Mouse (Mus musculus): ENCODE measurements around the gene Slc34a3. TPM values are rescaled to one million over a fixed set of nuclear protein-coding genes. Genes with fewer than 3 reads are reported as not detected.

Slc34a3 gene
- polyA plus RNA-seq (2016; fragmentation: Nextera tagmentation; extraction: Ambion mirVana): not detected in 2 replicates

DNA sequence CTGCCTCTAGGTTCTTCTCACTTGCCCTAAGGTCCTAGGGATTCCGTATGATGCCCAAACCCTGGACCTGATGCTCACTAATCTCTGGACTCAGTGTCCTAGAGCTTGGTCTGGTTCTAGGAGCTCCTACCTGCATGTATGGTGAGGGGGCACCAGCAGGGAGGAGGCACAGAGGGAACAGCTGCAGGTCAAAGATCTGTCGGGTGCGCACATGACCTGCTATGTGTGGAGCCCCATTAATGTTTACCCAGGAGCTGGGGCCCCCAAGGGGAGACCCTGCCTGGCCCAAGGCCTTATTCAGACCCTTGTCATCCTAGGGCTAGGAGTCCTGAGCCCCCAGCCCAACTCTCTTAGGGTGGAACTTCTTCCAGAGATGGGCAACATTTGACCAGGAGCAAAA lies at the start of gene Slc34a3:
Gene Slc34a3 (minus strand): TSS at position 315 of the 400 bp plus-strand sequence.
- Histone ChIP-seq H3K4me3 (no peak within 1 kb of the TSS), H3K4me1 (peaks cover 6% of the 10 kb centered on the region), H3K27ac (replicated peaks) (no peak within 1 kb of the TSS), H3K27me3 (replicated peaks; ENCODE audit: low read depth, poor library complexity, severe bottlenecking) (peaks cover 35% of the 10 kb centered on the region), H3K36me3 (replicated peaks) (no peaks in the 10 kb centered on the region), H3K9me3 (no peaks in the 10 kb centered on the region)
- DNase-seq (ENCODE audit: low spot score): no peak
- 86% methylated on average over 3 of the region's 3 CpGs for WGBS

DNA sequence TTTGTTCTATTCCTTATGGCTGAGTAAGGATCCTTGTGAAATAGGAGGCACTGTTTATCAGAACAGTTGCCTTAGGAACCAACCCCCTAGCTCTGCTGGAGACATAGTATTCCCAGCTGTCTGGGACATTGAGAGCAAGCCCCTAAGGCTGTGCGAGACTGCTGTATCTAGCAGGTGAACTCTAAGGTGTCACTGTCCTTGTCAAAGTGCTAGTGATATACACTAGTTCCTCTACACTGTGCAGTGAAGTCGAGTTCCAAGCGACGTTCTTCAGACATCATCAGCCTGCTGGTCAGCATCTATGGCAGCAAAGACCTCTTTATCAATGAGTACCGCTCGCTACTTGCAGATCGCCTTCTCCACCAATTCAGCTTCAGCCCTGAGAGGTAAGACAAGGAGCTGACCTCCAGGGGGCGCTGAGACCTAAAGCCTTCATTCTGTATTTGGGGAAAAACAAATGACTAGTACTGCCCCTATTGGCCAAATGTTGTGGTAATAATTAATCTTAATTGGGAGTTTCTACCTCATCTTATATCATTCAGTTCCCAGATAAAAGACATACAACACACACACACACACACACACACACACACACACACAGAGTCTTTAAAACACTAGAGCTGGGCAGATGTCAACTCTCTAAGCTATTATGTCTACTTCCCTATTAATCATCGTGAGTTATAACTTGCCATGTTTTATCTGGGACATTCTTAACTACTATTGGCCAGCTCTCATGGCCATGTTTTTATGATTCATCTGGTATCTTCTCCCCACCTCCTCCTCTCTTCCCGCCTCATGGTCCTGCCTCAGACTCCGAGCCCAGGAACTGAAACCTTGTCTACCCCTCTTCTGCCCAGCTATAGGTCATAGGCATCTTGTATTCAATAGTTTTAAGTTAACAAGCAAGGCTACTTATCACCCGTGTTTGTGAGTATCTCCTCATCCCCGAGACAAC lies 45.0 kb upstream of the Slc34a3 start:
- H3K4me1 ChIP-seq: no peaks in the 10 kb centered on the region
- no peaks in the 10 kb centered on the region for H3K27me3 ChIP-seq (replicated peaks; ENCODE audit: low read depth, poor library complexity, severe bottlenecking)
- no peaks in the 10 kb centered on the region for H3K9me3 ChIP-seq
- 64% methylated on average over 13 of the region's 13 CpGs for WGBS
- peak; percentile 81 for DNase-seq (ENCODE audit: low spot score)
- H3K36me3 ChIP-seq (replicated peaks): peaks cover 99% of the 10 kb centered on the region
- H3K27ac ChIP-seq (replicated peaks): no peak overlapping the region
- no peak overlapping the region for H3K4me3 ChIP-seq

DNA sequence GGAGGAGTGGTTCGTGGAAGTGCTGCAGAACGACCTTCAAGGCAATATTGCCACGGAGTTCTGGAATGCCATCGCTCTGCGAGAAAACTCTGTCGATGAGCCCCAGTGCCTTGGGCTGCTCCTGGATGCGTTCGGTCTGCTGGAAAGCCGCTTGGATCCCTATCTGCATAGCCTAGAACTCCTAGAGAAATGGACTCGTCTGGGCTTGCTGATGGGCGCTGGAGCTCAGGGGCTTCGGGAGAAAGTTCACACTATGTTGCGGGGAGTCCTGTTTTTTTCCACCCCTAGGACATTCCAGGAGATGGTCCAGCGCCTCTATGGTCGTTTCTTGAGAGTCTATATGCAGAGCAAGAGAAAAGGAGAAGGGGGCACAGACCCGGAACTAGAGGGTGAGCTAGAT lies 38.8 kb upstream of the Slc34a3 start:
- WGBS: 41% methylated on average over 16 of the region's 16 CpGs
- Histone ChIP-seq H3K27me3 (replicated peaks; ENCODE audit: low read depth, poor library complexity, severe bottlenecking) (no peaks in the 10 kb centered on the region), H3K9me3 (no peaks in the 10 kb centered on the region), H3K4me3 (peak overlapping the region; percentile 98), H3K4me1 (peaks cover 26% of the 10 kb centered on the region), H3K27ac (replicated peaks) (peak overlapping the region; percentile 88), H3K36me3 (replicated peaks) (peaks cover 82% of the 10 kb centered on the region)
- DNase-seq (ENCODE audit: low spot score): no peak

DNA sequence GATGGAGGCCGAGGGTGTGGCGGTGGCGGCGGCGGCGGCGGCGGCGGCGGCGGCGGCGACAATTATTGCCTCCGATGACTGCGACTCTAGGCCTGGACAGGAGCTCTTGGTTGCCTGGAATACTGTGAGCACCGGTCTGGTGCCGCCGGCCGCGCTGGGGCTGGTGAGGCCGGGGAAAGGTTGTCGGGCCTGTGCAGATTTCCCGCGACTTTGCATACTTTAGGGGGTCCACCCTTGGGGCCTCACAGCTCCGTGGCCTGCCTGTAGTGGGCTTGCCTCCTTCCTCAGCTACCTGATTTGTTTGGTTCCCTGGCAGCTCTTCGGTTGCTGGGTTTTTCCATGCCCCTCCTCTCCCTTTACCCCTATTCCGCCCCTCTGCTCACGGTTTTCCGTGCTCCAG lies 38.4 kb upstream of the Slc34a3 start:
- peaks cover 81% of the 10 kb centered on the region for H3K36me3 ChIP-seq (replicated peaks)
- peak overlapping the region; percentile 88 for H3K27ac ChIP-seq (replicated peaks)
- H3K9me3 ChIP-seq: no peaks in the 10 kb centered on the region
- DNase-seq (ENCODE audit: low spot score): no peak
- H3K27me3 ChIP-seq (replicated peaks; ENCODE audit: low read depth, poor library complexity, severe bottlenecking): no peaks in the 10 kb centered on the region
- H3K4me3 ChIP-seq: peak overlapping the region; percentile 98
- peaks cover 26% of the 10 kb centered on the region for H3K4me1 ChIP-seq
- WGBS: under 1% methylated on average over 29 of the region's 29 CpGs

DNA sequence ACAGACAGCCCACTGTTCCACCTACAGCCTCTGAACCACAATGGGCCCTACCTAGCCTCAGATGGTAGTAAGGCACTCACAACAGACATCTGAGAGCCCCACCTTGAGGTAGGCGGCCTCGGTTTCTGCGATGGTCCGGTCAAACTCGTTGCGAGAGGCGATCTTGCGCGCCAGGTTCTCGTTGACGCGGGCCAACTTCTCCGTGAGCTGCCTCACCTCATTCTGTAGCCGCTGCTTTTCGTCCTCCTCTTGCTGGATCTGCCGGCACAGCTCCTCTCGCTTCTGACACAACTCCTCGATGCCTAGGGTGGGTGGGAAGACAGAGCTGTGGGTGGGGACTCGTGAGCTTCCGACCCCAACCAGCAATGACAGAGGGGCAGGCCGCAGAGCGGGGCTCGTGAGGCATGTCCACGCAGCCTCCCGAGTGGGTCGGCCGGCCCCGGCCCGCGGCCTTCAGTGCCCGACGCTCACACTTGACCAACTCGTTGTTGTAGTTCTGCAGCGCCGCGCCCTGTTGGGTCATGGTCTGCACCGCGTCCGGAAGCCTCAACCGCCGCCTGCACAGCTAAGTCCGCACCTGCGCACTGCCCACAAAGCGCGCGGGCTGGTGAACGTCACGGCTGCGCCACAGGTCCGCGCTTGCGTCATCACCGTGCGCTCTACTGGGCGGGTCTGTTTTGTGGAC lies 37.8 kb upstream of the Slc34a3 start, which contains the start of the genes Ssna1 and Anapc2:
Gene Ssna1 (minus strand): TSS at position 612 of the 685 bp plus-strand sequence.
Gene Anapc2 (plus strand): TSS at position 652 of the 685 bp plus-strand sequence.
- peak; percentile 99 for DNase-seq (ENCODE audit: low spot score)
- Histone ChIP-seq H3K4me1 (peaks cover 30% of the 10 kb centered on the region), H3K27me3 (replicated peaks; ENCODE audit: low read depth, poor library complexity, severe bottlenecking) (no peaks in the 10 kb centered on the region), H3K27ac (replicated peaks) (peak within 1 kb of the TSS; percentile 88), H3K4me3 (peak within 1 kb of the TSS; percentile 98), H3K36me3 (replicated peaks) (peaks cover 81% of the 10 kb centered on the region), H3K9me3 (no peaks in the 10 kb centered on the region)
- WGBS: under 1% methylated on average over 55 of the region's 55 CpGs

DNA sequence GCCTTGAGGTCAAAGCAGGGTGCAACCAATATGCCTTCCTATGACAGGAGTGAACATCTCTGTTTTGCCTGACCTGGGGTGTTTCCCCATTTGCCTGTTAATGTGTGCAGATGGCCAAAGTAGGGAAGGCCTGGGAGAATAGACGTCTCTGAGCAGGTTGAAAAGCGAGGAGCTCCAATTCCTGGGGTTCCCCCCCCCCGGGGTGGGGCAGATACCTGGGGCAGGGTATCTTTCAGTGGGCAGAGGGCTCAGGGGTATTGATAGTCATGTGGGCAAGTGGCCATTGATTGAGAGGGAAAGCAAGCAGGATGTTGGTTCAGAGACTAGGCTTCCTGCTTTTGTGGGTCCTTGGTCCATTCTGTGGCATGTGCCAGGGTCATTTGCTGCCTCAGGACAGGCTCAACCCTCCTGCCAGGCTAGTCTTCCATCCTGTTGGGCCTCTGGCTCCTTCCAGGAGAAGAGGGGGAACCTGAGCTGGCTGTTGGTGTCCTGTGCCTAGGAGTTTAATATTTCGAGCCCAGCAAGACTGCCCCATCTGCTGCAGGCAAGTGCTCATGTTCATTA lies 33.7 kb upstream of the Slc34a3 start:
- WGBS: 72% methylated on average over 4 of the region's 4 CpGs
- Histone ChIP-seq H3K36me3 (replicated peaks) (peaks cover 45% of the 10 kb centered on the region), H3K9me3 (no peaks in the 10 kb centered on the region), H3K27ac (replicated peaks) (no peak overlapping the region), H3K4me3 (0 out of 2 replicates have a peak overlapping the region, but pooled peaks have one; percentile 13), H3K4me1 (peaks cover 56% of the 10 kb centered on the region), H3K27me3 (replicated peaks; ENCODE audit: low read depth, poor library complexity, severe bottlenecking) (peaks cover 25% of the 10 kb centered on the region)
- no peak for DNase-seq (ENCODE audit: low spot score)

DNA sequence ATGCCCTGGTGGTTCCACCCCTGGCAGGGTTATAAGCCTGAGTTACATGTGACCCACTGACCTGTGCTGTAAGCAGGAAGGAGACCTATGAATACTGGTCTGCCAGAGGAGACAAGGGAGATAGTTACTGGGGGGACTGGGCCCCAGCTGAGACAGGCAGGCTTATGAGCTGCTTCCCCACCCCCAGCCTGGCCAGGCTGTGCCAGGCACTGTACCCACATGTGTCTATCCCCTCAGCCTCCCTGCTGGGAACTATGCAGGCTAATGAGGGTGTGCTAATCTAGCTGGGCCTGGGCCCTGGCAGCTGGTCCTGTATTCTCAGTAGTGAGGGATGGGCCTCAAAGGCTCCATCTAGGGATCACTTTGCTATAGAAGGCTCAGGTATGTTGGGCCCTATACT lies 33.1 kb upstream of the Slc34a3 start:
- DNase-seq (ENCODE audit: low spot score): no peak
- H3K4me1 ChIP-seq: peaks cover 55% of the 10 kb centered on the region
- no peak overlapping the region for H3K27ac ChIP-seq (replicated peaks)

DNA sequence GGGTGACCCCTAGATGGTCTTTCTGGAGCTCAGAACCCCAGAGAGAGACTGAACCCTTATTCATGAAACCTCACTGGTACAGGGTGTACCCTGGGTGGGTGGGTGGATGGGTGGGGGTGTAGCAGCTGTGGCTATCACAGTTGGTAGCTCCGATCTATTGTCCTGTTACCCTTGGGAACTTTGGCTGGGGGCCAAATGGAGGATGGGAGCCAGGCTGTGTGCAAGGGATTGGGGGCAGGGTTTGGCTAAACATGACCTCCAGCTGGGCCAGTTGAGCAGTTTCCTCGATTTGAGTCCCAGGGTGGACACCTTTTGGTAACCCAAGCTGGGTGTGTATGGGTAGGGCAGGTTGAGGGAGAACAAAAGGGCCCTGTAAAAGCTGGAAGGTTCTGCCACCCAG lies 32.6 kb upstream of the Slc34a3 start:
- no peaks in the 10 kb centered on the region for H3K9me3 ChIP-seq
- H3K4me1 ChIP-seq: peaks cover 60% of the 10 kb centered on the region
- H3K4me3 ChIP-seq: peak overlapping the region; percentile 12; the same call in 1 of the 2 replicates
- H3K36me3 ChIP-seq (replicated peaks): peaks cover 45% of the 10 kb centered on the region
- no peak overlapping the region for H3K27ac ChIP-seq (replicated peaks)
- WGBS: 72% methylated on average over 2 of the region's 2 CpGs
- H3K27me3 ChIP-seq (replicated peaks; ENCODE audit: low read depth, poor library complexity, severe bottlenecking): peaks cover 28% of the 10 kb centered on the region
- no peak for DNase-seq (ENCODE audit: low spot score)

More for the DNA sequence above, 33.1 kb upstream of the Slc34a3 start:
- H3K27me3 ChIP-seq (replicated peaks; ENCODE audit: low read depth, poor library complexity, severe bottlenecking): peaks cover 28% of the 10 kb centered on the region
- H3K4me3 ChIP-seq: 0 out of 2 replicates have a peak overlapping the region, but pooled peaks have one; percentile 12
- H3K9me3 ChIP-seq: no peaks in the 10 kb centered on the region
- H3K36me3 ChIP-seq (replicated peaks): peaks cover 45% of the 10 kb centered on the region

DNA sequence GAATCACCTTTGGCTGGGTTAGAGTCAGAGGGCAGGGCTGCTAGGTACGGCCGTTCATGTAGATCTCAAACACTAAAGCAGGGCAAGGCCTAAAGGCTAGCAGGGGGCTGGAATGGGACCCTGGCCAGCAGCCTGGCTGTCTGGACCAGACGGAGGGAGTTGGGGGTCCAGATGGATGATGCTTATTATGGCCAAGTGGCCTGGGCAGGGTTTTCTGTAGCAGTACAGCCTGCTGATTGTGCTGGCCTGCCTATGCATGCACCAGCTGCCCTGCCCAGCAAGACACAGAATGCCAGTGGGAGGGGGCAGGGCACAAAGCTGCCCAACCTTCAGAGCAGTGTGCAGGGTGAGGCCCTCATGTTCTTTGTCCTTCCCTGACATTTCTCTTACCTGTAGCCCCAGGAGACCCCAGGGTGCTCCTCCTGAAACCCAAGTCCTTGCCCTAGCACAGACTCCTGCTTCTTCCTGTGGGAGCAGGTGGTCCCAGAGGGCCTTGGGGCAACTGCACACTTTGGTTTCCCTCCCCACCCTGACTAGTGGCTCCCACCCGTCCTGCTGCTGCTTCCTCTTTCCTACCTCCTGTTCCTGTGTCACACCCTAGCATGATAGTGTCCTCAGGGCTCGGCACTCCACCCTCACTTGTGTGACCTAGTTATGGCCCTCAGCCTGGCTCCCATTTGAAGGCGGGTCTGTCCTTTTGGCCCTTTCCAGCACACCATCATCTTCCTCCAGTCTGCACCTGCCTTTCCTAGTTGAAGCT lies 31.9 kb upstream of the Slc34a3 start:
- H3K27me3 ChIP-seq (replicated peaks; ENCODE audit: low read depth, poor library complexity, severe bottlenecking): peaks cover 28% of the 10 kb centered on the region
- no peak for DNase-seq (ENCODE audit: low spot score)
- peaks cover 43% of the 10 kb centered on the region for H3K36me3 ChIP-seq (replicated peaks)
- peak overlapping the region; percentile 19; the same call in 1 of the 2 replicates for H3K4me3 ChIP-seq
- H3K4me1 ChIP-seq: peaks cover 55% of the 10 kb centered on the region
- no peak overlapping the region for H3K27ac ChIP-seq (replicated peaks)
- WGBS: 66% methylated on average over 6 of the region's 6 CpGs
- H3K9me3 ChIP-seq: no peaks in the 10 kb centered on the region

DNA sequence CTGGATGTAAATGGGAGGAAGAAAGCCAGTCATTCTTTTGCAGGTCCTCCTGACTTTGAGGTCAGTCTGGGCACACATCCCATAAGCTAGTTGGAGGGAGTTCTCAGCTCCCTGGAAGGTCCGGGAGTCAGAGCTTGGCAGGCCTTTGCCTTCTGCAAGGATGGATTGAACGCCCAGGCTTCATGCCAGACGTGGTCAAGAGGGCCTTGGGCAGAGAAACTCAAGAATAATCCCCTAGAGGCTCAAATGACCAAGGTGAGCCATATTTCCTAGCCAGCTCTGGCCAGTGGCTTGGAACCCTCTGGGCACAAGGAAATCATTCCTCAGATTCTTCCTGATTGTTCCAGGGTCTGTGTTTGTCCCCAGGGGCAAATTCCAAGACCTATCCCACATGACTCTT lies 30.7 kb upstream of the Slc34a3 start:
- Histone ChIP-seq H3K27me3 (replicated peaks; ENCODE audit: low read depth, poor library complexity, severe bottlenecking) (peaks cover 28% of the 10 kb centered on the region), H3K9me3 (no peaks in the 10 kb centered on the region), H3K36me3 (replicated peaks) (peaks cover 31% of the 10 kb centered on the region), H3K4me3 (peak overlapping the region; percentile 29; the same call in 1 of the 2 replicates), H3K27ac (replicated peaks) (no peak overlapping the region), H3K4me1 (peaks cover 52% of the 10 kb centered on the region)
- DNase-seq (ENCODE audit: low spot score): no peak
- 73% methylated on average over 3 of the region's 3 CpGs for WGBS

DNA sequence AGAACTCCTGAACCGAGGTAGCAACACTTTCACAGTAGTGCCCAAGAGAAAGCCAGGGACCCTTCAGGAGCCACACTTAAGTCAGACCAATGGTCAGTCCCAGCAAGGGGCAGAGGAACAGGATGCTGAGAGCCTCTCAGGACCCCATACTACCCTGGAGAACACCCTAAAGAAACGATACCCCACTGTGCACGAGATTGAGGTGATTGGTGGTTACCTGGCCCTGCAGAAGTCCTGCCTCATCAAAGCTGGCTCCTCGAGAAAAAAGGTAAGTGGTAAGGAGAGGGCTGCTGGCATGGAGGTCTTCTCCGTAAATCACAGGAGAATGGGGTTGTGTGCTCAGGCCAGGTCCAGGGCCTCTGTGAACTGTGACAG lies 30.1 kb upstream of the Slc34a3 start:
- H3K27me3 ChIP-seq (replicated peaks; ENCODE audit: low read depth, poor library complexity, severe bottlenecking): peaks cover 28% of the 10 kb centered on the region
- H3K4me3 ChIP-seq: peak overlapping the region; percentile 85
- H3K9me3 ChIP-seq: no peaks in the 10 kb centered on the region
- peaks cover 25% of the 10 kb centered on the region for H3K36me3 ChIP-seq (replicated peaks)
- DNase-seq (ENCODE audit: low spot score): no peak
- H3K27ac ChIP-seq (replicated peaks): no peak overlapping the region
- WGBS: 78% methylated on average over 5 of the region's 5 CpGs
- H3K4me1 ChIP-seq: peaks cover 52% of the 10 kb centered on the region

All from embryonic facial prominence, embryonic 10.5 days (tissue).